Mouse (Mus musculus) cerebellum, postnatal 14 days (tissue): ENCODE measurements around the gene Lama2.

Experiments
- DNase-seq, 2 experiments: peaks; one replicate each; pipeline ENCODE4 v3.0.0; 2021; ENCODE audit warnings: mixed read lengths in 2 of 2

Gene Lama2

GRCm38 (mm10) chr10:27174271-27174670 lies 445.3 kb downstream of the Lama2 start:
- DNase-seq, result no peak

GRCm38 (mm10) chr10:27164738-27165137 lies 454.8 kb downstream of the Lama2 start:
- DNase-seq, result no peak

GRCm38 (mm10) chr10:27162364-27162763 lies 457.2 kb downstream of the Lama2 start:
- peak in 1 of 2 experiments; percentile 16 for DNase-seq

GRCm38 (mm10) chr10:27150220-27150619 lies 469.3 kb downstream of the Lama2 start:
- DNase-seq, result no peak

- DNase-seq, result no peak
These were observed 479.1 kb downstream of the Lama2 start for GRCm38 (mm10) chr10:27140422-27140821.

- no peak for DNase-seq
These were observed 483.8 kb downstream of the Lama2 start for GRCm38 (mm10) chr10:27135768-27136167.

GRCm38 (mm10) chr10:27133135-27133534 lies 486.4 kb downstream of the Lama2 start:
- DNase-seq, result peak; percentile 74 to 81

GRCm38 (mm10) chr10:27127454-27127853 lies 492.1 kb downstream of the Lama2 start:
- peak; percentile 70 to 87 for DNase-seq

- peak in 1 of 2 experiments; percentile 36 for DNase-seq
These were observed 495.8 kb downstream of the Lama2 start for GRCm38 (mm10) chr10:27123763-27124162.

- DNase-seq, result no peak
These were observed 501.7 kb downstream of the Lama2 start for GRCm38 (mm10) chr10:27117815-27118214.

GRCm38 (mm10) chr10:27116938-27117647 lies 502.5 kb downstream of the Lama2 start:
- no peak for DNase-seq

- DNase-seq, result no peak
These were observed 505.4 kb downstream of the Lama2 start for GRCm38 (mm10) chr10:27114131-27114530.

GRCm38 (mm10) chr10:27103811-27104210 lies 515.7 kb downstream of the Lama2 start:
- peak; percentile 8 to 34 for DNase-seq

- DNase-seq, result no peak
These were observed 517.7 kb downstream of the Lama2 start for GRCm38 (mm10) chr10:27101800-27102353.

GRCm38 (mm10) chr10:27077113-27077512 lies 542.4 kb downstream of the Lama2 start:
- DNase-seq, result no peak

GRCm38 (mm10) chr10:27068794-27069435 lies 550.6 kb downstream of the Lama2 start:
- no peak for DNase-seq

GRCm38 (mm10) chr10:27063671-27064070 lies 555.9 kb downstream of the Lama2 start:
- no peak for DNase-seq

GRCm38 (mm10) chr10:27054488-27054887 lies 565.1 kb downstream of the Lama2 start:
- peak; percentile 35 to 36 for DNase-seq

- no peak for DNase-seq
These were observed 572.4 kb downstream of the Lama2 start for GRCm38 (mm10) chr10:27047196-27047595.

GRCm38 (mm10) chr10:27041812-27042211 lies 577.7 kb downstream of the Lama2 start:
- DNase-seq, result no peak

- no peak for DNase-seq
These were observed 596.9 kb downstream of the Lama2 start for GRCm38 (mm10) chr10:27022707-27023106.

- no peak for DNase-seq
These were observed 606.7 kb downstream of the Lama2 start for GRCm38 (mm10) chr10:27012804-27013365.

- DNase-seq, result no peak
These were observed 612.2 kb downstream of the Lama2 start for GRCm38 (mm10) chr10:27007364-27007763.

- DNase-seq, result no peak
These were observed 613.8 kb downstream of the Lama2 start for GRCm38 (mm10) chr10:27005716-27006115.
